Mouse (Mus musculus): ENCODE measurements at regions not wholly inside any gene's neighbourhood (a gene's known extent, or its start where the extent isn't known, plus 50 kb on each side); places are given as distances from the start of the nearest gene placed in this dataset.

DNA sequence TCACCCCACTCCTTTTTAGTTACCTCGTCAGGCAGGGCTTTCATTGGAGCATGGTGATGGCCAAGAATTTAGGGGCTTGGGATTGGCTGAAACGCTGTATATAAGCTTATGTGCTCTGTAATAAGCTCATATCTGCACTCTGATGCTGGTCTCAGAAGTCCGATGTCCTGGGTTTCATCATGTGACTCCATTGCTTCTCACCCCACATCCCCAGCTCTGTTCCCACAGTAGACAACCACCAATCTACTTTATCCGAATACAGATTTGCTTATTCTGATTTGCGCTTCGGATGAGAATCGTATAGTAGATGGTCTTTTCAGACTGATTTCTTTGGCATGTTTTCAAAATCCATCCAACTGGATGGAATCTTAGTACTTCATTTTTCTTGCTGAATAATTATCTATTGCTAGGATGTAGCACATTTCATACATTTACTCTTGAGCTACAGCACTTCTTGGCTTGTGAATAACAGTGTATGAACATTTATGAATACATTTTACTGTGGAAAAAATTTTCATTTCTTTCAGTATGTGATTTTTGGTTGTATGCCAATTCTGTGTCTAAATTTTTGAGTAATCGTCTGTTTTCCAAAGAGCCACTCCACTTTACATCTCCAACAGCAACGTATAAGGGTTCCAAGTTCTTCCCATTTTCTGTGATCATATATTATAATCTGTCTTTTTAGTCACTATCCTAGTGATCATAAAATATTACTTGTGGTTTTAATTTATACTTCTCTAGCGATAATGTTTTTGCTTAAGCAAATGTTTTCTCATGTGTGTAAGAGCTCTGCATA, 185.7 kb downstream of the Hace1 start:
- no peak for DNase-seq

DNA sequence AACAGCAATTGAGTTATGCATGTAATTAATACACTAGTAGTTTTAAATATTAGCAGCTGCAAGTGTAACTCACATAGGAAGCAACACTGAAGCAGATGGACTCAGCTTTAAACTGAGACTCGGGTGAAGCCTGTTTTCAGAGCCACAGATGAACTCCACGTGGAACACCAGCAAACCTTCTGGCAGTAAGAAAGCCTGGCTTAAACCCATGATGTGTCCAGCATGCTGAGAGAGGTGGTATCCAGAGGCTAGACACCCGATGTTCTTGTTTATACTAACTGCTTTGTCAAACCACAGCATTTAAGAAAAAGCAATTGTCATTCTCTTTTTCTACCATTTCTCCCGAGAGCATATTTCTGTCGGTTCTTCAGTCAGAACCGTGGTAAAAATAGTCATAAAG, 202.1 kb downstream of the Hace1 start:
- no peak for DNase-seq

DNA sequence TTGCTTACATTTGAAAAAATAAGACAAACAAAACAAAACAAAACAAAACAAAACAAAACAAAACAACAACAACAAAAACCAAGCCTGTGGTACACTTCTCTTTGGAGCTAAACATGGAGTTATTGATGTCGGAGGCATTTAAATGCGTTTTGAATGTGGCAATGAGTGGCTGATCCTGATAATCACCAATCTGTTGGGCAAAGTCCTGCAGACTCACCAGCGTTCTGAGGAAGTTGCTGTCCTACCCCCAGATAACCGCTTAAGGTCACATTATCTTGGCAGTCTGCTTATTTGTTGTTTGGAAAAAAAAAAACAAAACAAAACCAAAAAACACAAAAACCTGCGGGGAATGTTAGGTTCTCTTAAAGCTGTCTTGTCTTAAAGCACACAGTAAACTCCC, 205.4 kb downstream of the Hace1 start:
- DNase-seq, result no peak

DNA sequence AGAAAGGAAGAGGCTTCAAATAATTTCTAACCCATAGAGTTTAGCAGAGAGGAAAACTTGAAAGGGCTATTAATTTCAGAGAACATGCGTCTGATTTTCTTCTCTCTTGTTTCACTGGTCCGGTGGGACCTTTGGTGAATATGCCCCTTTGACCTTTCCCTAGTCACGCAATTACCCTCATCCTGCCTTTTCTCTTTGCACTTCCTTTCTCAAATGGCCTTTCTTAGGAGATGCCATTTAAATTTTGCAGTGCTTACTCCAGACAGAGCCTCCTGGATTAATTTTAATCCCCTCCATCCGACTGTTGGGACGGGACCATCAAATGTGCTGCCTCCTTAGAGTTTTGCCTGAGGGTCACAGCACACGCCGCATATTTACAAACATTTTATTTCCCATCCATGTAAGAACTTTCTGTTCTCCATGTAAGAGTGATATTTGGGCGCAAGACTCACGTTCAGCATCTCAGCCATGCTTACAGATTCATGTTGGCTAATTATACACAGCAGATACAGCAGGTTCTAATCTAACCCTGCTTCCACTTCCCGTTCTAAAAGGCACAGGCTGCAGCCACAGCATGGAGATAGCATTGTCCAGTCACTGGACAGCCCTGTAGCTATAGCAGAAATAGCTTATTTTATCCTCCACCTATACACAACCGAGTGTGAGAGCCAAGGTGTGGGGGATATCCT, 206.0 kb downstream of the Hace1 start:
- DNase-seq, result no peak

DNA sequence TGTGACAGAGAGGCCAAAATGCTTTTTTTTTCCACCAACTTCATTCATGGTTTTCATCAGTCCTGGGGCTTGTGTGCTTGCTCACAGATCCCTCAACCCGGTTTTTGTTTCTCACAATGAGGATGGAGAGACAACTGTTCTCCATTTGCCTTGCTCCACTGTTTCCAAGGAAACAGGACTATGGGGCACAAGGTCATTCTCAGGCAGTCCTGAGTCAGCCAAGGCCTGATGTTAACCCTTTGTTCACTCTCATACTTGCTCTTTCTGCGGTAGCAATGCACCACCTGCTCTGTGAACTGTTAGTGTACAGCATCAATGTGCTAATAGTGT, 206.5 kb downstream of the Hace1 start:
- DNase-seq, result no peak

DNA sequence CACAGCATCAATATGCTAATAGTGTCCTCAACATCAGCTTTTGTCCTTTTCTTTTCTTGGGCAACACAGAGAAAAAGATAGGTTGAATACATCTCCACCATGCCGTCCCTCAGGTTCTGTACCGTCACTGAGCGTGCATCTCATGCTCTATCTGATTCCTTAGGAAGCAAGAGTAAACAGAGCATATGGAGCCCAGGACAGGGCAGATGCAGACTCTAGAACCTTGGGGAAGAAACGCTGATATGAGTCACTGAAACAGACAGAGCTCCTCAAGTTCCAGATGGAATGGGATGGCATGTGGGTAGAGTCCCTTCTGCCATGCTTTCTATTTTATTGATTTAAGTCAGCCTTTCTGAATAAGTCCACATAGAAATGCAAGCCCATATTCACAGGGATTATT, 206.9 kb downstream of the Hace1 start:
- no peak for DNase-seq

DNA sequence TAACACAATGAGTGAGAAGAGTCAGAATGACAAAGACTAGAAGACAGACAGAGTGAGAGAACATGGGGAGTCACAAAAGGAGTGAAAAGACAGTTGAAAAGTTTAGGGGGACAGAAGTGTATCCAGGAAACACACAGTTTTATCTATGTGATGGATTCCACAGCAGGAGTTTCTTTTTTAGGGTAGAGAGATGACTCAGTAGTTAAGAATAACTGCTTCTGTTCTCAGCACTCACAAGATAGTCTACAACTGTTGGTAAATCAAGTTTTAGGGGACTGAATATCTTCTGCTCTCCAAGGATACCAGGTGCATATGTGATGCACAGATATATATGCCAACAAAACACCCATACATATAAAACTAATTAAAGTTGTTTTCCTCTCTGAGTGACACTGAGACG, 210.7 kb downstream of the Hace1 start:
- no peak for DNase-seq

DNA sequence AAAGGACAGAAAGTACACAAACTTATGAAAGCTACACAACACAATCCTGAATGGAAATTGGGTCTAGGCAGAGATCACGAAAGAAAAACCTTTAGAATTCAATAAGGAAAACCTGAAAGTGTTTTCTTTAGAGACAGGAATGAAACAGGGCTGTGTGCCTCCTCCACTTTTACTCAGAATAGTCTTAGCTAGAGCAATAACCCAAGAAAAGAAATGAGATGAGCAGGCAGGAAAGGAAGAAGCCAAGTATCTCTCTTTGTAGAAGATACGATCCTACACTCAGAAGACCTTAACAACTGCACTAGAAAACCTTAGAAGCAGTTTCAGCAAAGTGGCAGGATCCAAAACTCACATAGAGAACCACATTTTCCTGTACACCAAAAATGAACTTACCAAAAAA, 218.0 kb downstream of the Hace1 start:
- DNase-seq, result no peak

DNA sequence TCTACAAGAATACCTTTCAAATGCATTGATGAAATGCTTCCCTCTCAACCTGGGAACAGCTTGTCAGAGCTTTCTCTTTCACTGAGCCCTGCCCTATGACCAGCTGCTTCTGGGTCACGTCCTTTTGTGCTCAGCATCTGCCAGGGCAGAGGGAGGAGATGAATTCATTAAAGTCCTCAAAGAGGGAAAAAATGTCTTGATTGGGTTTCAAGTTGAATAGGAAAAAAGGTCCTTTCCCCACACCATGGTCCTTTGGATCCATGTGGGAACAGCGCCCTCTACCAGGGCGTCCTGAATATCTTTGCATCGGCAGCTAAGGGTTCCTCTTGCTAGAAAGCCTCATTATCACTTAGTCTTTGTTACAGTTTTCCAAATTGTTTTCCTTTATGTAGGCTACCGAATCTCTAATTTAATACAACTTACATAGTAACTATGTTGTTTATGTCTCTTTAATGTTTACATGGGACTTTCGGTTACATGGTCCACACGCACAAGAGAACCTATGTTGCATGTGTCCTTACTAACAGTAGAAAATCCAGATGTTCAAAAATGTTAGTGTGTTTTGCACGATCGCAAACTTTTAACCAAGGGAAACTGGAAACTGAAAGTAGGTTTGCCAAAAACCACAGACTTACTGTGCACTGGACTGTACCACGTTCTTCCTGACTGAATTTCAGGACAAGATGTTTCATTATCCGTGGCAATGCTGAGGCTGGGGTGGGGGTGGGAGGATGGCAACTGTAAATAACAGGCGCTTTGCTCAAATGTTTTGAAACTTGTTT, 222.6 kb downstream of the Hace1 start:
- peak; percentile 7 for DNase-seq

DNA sequence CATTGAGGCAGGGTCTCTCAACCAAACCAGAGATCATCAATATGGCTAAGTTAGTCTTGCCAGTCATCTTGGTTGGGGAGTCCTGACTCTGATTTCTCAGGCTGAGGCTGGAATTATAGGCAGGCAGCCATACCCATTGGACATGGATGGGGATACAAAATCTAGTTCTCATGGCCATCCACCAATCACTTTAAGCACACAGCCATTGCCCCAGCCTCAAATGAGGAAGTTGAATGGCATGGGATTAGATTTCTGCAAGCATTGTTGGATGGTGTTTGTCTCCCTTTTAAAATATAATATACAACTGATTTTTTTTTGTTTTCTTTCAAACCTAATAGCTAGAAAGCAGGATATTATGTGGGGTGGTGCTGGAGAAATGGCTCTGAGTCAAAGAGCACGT, 223.8 kb downstream of the Hace1 start:
- DNase-seq, result no peak

DNA sequence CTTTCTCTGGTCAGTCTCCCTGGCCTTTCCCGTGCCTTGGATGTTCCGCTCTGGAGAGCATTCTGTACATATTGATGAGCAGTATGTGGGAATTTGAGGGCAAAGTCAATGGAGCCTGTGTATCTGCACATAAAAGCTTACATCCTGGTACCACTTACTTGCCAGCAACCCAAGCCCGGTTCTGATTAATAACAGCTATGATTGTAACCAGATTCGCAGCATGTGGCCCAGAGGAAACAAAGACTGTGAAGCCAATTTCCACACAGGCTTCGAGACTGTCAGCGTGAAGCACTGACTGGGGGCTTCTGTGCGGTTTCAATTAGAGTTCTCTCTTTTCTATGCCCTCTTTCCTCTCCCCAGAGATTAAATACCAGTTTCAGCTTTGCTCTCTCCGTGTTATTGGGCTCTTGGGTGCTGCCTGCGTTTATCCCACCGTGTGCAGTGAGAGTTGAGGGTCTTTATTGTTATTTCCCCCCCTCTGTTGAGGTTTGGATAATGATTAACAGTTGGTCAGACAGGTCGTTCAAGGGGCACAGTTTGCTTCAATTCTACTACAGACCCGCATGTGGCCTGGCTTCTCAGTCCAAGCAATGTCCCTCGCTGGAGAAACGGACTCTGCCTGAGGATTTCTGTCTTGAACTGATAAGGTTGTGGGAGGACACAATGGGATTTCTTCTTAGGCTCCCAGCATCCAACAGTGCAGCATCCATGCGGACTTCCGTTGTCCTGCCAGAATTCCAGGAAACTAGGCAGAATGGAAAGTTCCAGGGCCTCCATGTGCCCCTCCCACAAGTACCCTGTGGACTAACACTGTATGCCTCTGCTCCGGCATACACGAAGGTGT, 229.6 kb downstream of the Hace1 start:
- DNase-seq, result no peak

DNA sequence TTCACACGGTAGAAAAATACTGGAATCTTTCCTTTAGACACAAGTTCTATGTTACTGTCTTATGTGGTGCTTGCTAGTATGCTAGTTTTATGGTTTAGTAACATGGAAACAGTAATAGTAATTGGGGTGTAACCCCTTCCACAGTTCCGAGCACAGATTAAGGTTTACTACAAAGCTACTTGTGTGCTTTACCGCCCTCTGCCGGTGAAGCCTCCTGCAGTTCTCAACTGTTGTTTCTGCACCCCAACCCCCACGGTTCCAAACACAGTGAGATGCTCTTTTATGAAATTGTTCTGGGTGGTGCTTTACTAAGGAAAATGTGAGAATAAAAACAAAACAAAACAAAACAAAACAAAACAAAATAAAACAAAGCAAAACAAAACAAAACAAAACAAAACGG, 234.3 kb downstream of the Hace1 start:
- no peak for DNase-seq

DNA sequence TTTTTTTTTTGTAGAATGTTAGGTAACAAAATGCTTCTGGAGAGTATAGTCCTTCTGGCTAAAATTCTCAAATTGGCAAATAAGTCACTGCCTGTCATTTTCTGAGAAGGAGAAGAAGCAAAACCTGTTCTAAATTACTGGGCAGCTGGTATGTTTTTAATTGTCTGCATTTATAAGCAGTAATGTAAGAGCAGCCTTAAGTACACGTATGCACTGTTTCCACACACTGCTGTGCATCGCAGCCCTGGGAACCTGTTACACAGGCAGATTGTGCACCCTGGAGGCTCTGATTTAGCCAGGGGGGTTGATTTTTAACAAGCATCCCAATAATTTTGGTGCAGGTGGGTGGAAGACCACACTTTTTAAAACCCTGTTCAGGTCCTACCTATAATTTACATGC, 236.2 kb downstream of the Hace1 start:
- no peak for DNase-seq

DNA sequence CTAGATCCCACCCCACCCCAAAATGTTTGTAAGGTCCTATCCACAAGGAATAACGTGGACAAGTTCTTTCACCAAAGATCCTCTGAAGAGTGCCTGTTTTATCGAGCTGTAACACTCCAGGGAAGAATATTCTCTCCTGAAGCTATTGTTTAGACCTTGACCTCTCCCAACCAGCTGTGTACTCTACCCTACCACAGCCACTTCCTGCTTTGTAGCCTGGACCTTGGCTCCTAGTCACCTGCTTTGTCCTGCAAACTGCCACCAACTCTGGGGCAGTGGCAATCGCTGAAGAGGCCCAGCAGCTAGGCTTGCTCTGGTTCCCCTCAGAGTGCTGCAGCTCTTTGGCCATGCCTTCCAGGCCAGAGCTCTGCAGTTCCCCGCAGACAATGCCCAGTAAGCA, 239.1 kb downstream of the Hace1 start:
- no peak for DNase-seq

DNA sequence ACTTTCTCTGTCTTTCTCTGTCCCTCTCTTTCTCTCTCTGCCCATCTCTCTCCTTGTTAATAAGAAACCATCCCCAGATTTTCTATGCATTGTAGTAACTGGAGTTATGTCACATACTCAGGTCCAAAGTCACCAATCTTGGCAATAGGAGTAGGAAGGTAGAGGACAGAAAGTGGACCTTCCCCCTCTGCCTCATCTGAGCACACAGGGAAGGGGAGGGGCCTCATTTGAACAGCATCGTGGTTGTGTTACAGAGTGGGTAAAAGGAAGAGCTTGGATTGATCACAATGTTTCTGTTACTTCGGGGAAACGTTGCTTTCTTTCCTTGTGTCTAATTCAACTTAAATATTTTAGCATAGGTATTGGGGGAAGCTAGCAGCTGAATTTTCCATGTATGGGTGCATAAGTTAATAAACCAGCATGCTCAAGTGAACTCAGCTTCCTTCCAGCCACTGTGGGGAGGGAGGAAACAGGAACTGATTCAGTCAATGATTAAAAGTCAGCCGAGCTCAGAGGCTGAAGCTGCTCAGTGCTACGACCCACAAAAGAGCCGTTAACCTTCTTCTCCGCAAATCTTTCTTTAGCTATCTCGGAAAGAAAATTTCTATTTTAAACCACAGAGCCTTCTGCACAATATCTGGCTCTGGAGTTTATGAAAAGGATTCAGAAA, 243.5 kb downstream of the Hace1 start:
- no peak for DNase-seq

DNA sequence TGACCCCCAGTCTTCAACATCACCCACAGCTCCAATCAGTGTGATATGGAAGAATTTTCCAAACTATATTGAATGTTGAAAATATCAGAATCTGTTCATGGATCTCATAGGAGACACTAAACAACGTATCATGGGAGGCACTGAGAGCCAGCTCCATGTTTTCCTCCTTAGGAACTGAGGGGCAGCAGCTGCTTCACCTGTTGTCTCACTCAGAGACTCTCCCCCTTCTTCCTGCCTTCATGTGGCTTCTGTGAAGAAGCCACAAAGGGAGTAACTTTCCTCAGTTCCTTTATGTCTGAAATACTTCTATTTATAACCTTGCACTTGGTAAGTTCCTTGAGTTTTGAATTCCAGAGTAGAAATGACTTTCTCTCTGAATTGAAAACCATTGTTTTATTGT, 244.6 kb downstream of the Hace1 start:
- DNase-seq, result no peak

DNA sequence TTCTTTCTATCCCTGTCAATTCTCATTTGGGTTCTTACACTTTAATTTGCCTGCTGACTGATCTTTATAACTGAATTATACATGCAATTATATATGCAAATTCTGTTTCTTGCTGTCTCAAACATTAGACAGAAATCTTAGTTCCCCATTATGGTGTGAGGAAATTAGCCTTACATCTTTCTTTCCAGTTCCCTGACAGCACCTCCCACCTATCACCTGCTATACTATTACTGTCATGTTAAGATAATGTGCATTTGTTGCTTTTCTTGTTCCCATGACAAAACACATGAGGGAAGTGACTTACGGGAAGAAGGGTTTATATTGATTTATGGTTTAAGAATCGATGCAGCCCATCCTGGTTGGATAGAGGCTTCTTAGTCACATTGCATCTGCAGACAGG, 246.0 kb downstream of the Hace1 start:
- DNase-seq, result no peak

DNA sequence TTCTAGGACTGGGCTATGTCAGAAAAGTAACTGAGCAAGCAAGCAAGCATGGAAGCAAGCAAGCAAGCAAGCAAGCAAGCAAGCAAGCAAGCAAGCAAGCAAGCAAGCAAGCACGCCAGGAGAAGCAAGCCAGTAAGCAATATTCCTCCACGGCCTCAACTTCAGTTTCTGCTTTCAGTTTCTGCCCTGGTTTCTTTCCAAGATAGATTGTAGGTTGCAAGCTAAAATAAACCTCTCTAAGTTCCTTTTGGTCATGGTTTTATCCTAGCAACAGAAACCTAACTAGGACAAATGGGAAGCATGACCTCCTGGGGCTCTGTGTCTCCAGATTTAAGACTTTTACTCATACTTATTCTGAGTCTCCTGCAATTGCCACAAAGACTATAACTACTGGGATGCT, 271.0 kb downstream of the Hace1 start:
- no peak for DNase-seq

DNA sequence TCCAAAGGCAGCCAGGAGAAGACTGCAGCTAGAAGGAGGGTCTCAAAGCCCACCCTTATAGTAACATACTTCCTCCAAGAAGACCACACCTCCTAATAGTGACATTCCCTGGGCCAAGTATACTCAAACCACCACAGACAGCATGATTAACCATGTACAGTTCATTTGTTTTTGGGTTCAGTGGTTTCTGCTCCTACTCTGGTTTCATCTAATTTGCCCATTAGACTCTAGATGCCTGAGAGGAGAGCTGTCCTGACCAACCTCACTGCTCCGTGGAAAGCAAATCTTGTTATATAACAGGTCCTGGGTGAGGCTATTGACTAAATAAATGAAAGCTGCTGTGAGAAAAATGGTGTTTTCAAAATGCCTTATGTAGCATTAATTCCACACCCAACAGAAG, 272.2 kb downstream of the Hace1 start:
- DNase-seq, result no peak

DNA sequence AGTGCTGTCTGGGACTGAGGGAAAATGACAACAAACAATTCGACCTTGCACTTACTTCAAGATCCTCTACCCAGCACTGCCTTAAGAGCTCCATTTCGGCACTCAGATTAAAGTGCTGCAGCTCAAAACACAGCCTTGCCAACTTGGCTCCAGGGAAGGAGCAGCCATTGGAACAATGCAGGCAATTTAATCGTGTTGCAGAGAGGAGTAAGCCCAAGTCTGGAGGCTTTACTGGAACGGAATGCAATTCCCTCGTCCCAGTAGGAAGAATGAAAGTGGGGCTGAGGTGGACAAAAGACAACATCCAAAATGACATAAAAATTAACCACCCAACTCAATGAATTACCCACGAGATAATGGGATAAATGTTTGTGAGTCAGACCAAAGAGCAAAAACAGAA, 273.0 kb downstream of the Hace1 start:
- no peak for DNase-seq

DNA sequence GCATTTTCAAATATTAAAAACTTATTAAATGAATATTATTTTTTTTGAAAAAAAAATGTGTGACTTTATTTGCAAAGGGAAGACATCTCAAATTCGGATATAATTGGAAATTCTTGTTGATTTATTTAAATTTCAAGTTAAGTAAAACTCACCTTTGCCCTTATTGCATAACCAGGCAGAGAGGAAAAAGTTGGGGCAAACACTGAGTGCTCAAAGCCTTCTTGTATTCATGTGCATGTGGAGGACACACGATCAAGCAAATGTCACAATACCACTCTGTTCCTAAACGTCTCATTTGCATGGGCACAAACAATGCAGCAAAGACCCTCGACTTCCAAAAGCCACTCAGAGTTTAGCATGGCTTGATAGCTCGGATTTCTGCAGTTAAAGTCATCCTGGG, 275.1 kb downstream of the Hace1 start:
- DNase-seq, result no peak

DNA sequence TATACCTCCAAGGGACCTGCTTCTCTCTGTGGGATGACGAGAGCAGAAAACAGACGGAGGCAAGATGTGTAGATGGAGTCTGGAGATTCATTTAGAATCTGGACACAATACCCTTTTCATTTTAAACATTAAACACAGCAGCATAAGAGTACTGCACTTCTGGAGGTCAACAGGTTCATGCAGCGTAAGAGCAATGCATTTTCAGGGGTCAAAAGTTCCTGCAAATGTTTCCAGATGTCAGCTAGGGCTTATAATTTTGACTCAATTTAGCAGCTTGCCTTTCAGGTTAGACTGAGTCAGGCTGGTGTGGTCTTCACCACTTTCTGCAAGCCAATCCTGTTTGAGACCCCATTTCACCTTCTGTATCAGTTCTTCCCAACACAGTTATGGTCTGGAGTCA, 277.9 kb downstream of the Hace1 start:
- no peak for DNase-seq

DNA sequence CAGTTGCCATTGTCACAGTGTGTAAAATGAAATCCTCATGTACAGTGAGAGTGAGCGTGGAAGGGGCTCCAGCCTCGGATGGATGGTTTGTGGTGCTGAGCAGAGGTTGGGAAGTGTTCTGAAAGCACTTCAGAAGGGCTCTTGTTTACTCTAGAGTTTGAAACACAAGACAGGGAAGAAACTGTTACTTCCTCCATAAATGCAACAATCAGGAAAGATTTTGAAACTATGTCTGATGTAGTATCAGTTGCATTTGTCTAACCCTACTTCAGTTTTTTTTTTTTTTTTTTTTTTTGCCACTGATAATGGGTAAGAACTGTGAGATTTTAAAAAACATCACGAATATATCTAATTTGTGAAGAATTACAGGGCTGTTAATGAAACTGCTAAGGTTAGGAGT, 281.5 kb downstream of the Hace1 start:
- DNase-seq, result no peak

Measured in cerebellum, adult 8-10 months (tissue).